Mouse (Mus musculus) kidney, adult 2 months (tissue): Measurements from ENCODE around the gene Il2. TPM values are rescaled to one million over a fixed set of nuclear protein-coding genes. Genes with fewer than 3 reads are reported as not detected.

ENCODE experiments used
- DNase-seq: peaks from one replicate; pipeline ENCODE4 v3.0.0; 2021
- H3K27ac ChIP-seq: fragments of 200-500 bp; 2 replicates; pipeline ENCODE4 v1.5.1; 2012; ENCODE audit warnings: low read depth, low read length, control low read depth, inconsistent platforms; ENCODE audit not compliant: insufficient read depth
- H3K27me3 ChIP-seq: fragments of 200-500 bp; replicated peaks from 2 replicates; pipeline ENCODE4 v1.6.1; 2012; ENCODE audit warnings: mild to moderate bottlenecking, moderate library complexity, low read length, inconsistent platforms; ENCODE audit not compliant: control insufficient read depth, insufficient read depth
- H3K36me3 ChIP-seq: fragments of 200-500 bp; 2 replicates; pipeline ENCODE4 v1.6.1; 2012; ENCODE audit warnings: mild to moderate bottlenecking, moderate library complexity, low read length, inconsistent platforms; ENCODE audit not compliant: control insufficient read depth, insufficient read depth
- H3K4me1 ChIP-seq: fragments of 200-500 bp; 2 replicates; pipeline ENCODE4 v1.6.1; 2011; ENCODE audit warnings: low read length; ENCODE audit not compliant: control insufficient read depth, insufficient read depth
- H3K4me3 ChIP-seq: fragments of 200-500 bp; 2 replicates; pipeline ENCODE4 v1.5.1; 2011; ENCODE audit warnings: mild to moderate bottlenecking, low read depth, low read length, control low read depth; ENCODE audit not compliant: insufficient read depth
- CTCF ChIP-seq: fragments of 200-500 bp; conservative IDR thresholded peaks from 2 replicates; pipeline ENCODE4 v1.5.1; 2011; ENCODE audit warnings: low read depth, mild to moderate bottlenecking, control low read depth, low read length, moderate library complexity, mixed read lengths; ENCODE audit not compliant: insufficient read depth, insufficient read length
- POLR2A ChIP-seq: fragments of 200-500 bp; IDR thresholded peaks from one replicate; pipeline ENCODE4 v1.6.1; 2011; ENCODE audit warnings: low read depth, low read length, control low read depth
- WGBS: fragments of 180-500 bp; shearing (Covaris S2); methylation state at CpG from one replicate; pipeline ENCODE4 v1.1.7; 2018; 5-methylcytosine and 5-hydroxymethylcytosine counted together
- polyA plus RNA-seq: library from polyadenylated mRNA; depleted of rRNA; stranded (reverse); fragments of >200 nt; gene quantifications from 2 replicates; pipeline ENCODE4 v1.2.3, GENCODE M21; 2012

The Il2 gene
- polyA plus RNA-seq, 1 experiment, result 0.17 TPM

DNA sequence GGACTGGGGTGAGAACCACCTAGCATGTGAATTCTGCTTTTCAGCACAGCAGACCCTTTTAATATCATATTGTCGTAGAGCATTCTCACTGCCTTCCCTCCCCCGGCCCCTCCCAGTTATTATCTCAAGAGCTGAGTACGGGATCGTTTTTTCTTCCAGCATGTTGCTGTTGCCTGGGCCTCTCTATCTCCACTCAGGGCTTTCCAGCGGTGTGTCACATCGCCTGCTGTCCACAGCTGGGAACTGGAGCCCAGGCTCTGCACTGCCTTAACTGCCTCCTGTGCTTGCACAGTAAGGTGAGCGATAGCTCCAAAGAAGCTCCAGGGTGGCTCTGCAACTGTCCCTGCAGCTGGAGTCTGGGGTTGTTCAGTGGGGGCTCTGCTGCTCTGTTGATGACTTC, 28.6 kb upstream of the Il2 start:
- Histone ChIP-seq H3K4me1 (peaks cover 10% of the 10 kb centered on the region; the same call in 1 of the 2 replicates), H3K36me3 (no peaks in the 10 kb centered on the region), H3K4me3 (no peak overlapping the region), H3K27ac (no peak overlapping the region), H3K27me3 (no peaks in the 10 kb centered on the region)
- no peak for DNase-seq
- TF ChIP-seq POLR2A (no peak), CTCF (no peak)
- 75% methylated on average over 7 of the region's 7 CpGs for WGBS

DNA sequence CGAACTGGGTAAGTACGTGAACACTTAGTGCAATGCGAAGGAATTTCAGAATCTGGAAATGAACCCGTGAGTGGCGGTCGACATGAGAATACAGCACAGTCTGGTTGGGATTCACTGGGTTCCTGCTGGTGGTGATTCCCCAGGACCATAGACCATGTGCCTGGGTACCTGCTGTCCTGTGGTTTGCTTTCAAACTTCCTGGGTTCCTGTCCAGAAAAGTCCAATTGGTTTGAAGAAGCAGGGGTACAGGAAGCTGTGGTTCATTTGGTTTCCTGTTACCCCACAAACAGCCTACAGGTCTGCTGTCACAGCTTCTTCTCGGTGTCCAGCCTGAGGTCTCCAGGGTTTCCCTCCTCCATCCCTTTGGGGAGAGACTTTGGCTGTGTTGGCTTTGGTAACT, 27.2 kb upstream of the Il2 start:
- WGBS, result 86% methylated on average over 7 of the region's 7 CpGs
- Histone ChIP-seq H3K36me3 (no peaks in the 10 kb centered on the region), H3K4me3 (no peak overlapping the region), H3K27ac (no peak overlapping the region), H3K27me3 (no peaks in the 10 kb centered on the region), H3K4me1 (peaks cover 3% of the 10 kb centered on the region; the same call in 1 of the 2 replicates)
- DNase-seq, result no peak
- TF ChIP-seq POLR2A, result no peak
- no peak for TF ChIP-seq CTCF

DNA sequence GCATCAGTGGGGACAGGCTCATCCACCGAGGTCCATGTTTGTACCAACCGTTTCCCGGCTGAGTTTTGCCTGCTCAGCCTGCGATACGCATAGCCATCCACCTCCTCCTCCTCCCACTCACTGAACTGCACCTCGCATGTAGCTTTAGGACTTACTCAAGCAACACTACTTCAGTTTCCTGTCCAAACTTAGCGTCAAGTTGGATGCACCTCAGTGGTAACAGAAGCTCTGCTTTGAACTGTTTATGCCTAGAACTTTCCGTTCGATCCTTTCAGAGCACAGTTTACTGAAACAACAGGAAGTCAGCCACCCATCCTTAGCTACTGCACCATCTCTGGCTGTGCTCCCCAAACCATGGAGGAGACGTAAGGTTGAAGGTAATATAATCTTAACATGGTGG, 26.5 kb upstream of the Il2 start:
- H3K27ac ChIP-seq, result no peak overlapping the region
- 41% methylated on average over 10 of the region's 10 CpGs for WGBS
- no peaks in the 10 kb centered on the region for H3K27me3 ChIP-seq
- DNase-seq, result no peak
- no peaks in the 10 kb centered on the region for H3K36me3 ChIP-seq
- TF ChIP-seq POLR2A (no peak), CTCF (no peak)
- no peaks in the 10 kb centered on the region for H3K4me1 ChIP-seq
- H3K4me3 ChIP-seq, result no peak overlapping the region

DNA sequence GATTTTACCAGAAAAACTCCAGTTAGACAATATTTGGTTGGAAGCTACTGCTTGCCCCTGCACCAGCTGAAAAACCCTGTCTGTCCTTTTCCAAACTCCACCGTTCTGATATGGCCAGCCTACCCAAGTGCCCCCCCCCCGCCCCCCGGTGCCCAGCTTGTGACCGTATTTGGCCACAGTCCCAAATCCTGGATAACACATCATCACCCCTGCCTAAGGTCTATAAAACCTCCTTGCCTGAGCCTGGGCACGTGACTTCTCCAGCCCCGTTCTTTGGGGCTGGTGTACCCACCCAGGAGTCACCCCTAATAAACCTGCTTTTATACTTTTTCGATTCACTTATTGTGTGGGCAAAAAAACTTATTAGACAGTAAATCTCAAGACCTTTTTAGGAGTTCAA, 21.1 kb upstream of the Il2 start:
- WGBS, result 20% methylated on average over 7 of the region's 7 CpGs
- no peak for TF ChIP-seq CTCF
- TF ChIP-seq POLR2A, result no peak
- no peak overlapping the region for H3K27ac ChIP-seq
- no peaks in the 10 kb centered on the region for H3K36me3 ChIP-seq
- no peaks in the 10 kb centered on the region for H3K27me3 ChIP-seq
- H3K4me3 ChIP-seq, result no peak overlapping the region
- no peaks in the 10 kb centered on the region for H3K4me1 ChIP-seq
- DNase-seq, result peak; percentile 24

DNA sequence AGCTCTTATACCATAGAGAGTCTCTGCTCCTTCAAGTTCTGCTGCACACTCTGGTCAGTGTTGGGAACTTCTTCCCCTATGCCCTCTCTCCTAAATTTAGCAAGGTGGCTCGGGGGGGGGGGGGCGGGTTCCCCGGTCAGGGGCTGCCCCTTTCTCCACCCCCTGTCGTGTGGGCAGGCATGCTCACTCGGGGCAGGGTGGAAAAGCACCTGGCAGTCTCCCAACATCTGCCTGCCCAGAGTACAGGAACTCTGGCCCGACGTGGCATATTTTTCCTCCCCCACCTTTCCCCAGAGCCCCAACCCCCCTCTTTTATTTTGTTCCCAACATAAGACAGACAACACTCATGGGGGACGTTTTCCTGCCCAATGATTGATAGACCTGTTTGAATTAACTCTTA, 20.6 kb upstream of the Il2 start:
- under 1% methylated on average over 8 of the region's 8 CpGs for WGBS
- no peaks in the 10 kb centered on the region for H3K4me1 ChIP-seq
- TF ChIP-seq POLR2A (no peak), CTCF (no peak)
- H3K27ac ChIP-seq, result no peak overlapping the region
- H3K36me3 ChIP-seq, result no peaks in the 10 kb centered on the region
- DNase-seq, result peak; percentile 59
- no peaks in the 10 kb centered on the region for H3K27me3 ChIP-seq
- no peak overlapping the region for H3K4me3 ChIP-seq

DNA sequence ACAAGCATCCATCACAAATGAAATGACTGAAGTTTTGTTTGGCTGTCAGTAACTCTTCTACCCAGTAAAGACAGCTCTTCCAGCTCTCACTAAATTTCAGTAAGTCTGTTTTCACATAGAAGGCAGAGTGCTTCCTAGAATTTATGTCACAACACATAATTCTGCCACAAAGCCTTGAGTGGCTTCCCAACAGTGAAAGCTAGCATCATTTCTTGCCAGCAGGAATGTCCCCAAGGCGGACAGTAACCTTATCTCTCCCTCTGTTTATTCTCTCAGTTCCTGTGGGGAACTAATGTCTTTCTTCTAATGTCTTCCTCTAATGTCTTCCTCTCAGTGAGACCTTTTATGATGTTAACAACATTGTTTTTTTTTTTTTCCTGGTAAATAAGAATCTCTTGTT, 19.2 kb upstream of the Il2 start:
- WGBS, result 60% methylated on average over 1 of the region's 1 CpGs
- Histone ChIP-seq H3K27me3 (no peaks in the 10 kb centered on the region), H3K4me1 (no peaks in the 10 kb centered on the region), H3K4me3 (no peak overlapping the region), H3K36me3 (no peaks in the 10 kb centered on the region), H3K27ac (no peak overlapping the region)
- DNase-seq, result no peak
- TF ChIP-seq CTCF (no peak), POLR2A (no peak)

DNA sequence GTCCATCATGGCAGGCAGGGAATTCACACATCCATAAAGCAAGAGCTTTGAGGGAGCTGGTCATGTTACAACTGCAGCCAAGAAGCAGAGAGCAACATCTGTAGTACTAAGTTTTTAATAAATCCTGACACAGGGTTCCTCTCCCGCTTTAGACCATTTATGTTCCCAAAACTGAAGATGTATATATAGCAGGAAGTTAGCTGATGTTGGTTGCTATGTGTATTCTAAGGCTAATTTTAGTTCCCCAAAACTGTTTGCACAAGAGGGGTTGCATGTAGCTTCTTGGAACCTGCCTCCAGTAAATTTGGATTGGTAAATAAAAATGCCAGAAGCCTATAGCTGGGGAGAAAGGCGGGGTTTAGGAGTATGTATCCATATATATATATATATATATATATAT, 16.1 kb upstream of the Il2 start:
- 81% methylated on average over 2 of the region's 2 CpGs for WGBS
- no peak overlapping the region for H3K4me3 ChIP-seq
- TF ChIP-seq POLR2A (no peak), CTCF (no peak)
- no peaks in the 10 kb centered on the region for H3K27me3 ChIP-seq
- no peaks in the 10 kb centered on the region for H3K4me1 ChIP-seq
- no peak overlapping the region for H3K27ac ChIP-seq
- no peak for DNase-seq
- no peaks in the 10 kb centered on the region for H3K36me3 ChIP-seq
